Mouse (Mus musculus) liver, embryonic 18 days (tissue): ENCODE results near the gene Olfr556. TPM values are rescaled to one million over a fixed set of nuclear protein-coding genes. Genes with fewer than 3 reads are reported as not detected.

Experiments
- polyA plus RNA-seq: library from polyadenylated mRNA; depleted of rRNA; stranded (reverse); fragments of >200 nt; gene quantifications from 2 replicates; pipeline ENCODE4 v1.2.3, GENCODE M21; 2012; rRNA removed

Olfr556 gene
- polyA plus RNA-seq, result not detected in 2 replicates

DNA sequence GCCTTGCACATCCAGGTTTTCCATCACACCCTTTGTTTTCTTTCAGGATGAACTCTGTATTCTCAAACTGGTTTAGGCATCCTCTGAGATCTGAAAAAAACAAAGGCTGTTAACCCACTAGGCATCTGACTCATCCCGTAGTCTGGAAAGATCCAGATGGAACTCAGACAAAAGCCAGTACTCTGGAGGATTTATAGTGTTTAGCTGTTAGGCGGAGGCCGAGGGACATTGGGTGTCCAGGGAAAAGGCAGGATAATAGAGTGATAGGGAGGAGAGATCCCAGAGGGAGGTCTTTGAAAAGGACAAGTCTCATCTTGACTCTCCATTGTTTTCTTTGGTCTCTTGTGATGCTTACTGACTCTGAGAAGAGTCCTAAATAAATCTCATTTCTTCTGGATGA is at the start of gene Olfr556:
Gene Olfr556 (plus strand): TSS at position 301 of the 400 bp plus-strand sequence.

DNA sequence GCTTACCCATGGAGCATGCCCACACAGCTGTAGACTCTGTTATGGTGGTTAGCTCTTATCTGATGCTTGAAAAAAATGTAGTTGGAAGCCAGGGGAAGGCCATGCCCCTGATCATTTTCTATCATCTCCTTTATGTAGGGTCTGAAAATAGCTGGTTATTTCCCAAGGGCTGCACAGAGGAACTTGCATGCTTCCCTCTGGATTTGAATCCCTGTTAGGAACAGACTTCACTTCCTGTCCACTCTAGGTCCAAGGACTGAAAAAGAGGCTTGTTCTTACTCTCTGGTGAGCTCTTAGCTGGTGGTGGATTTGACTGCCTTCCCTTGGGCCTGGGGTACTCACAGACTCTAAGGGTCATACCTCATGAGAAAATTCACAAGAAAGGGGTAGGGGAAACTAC is 46.6 kb upstream of the Olfr556 start, which contains the start of gene Olfr553:
Gene Olfr553 (minus strand): TSS at position 101 of the 400 bp plus-strand sequence.

DNA sequence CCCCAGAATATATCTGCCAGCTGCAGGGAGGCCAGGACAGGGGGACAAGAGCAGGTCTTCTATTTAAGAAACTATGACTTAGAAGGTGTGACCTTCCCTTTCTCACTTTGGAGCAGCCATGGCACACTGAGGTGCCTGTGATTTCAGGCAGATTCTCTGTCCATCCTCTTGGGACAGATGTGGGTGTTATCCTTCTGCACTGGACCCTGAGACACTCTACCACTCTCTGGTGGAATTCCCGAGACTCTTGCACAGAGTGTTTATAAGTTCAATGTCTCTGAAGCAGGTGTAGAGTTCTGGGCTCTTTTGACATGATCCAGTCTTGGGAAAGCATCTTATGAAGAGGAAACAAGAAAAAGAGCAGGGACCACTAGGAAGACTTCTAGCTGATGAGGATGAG is 26.6 kb upstream of the Olfr556 start, which contains the start of gene Olfr554:
Gene Olfr554 (plus strand): TSS at position 301 of the 400 bp plus-strand sequence.

DNA sequence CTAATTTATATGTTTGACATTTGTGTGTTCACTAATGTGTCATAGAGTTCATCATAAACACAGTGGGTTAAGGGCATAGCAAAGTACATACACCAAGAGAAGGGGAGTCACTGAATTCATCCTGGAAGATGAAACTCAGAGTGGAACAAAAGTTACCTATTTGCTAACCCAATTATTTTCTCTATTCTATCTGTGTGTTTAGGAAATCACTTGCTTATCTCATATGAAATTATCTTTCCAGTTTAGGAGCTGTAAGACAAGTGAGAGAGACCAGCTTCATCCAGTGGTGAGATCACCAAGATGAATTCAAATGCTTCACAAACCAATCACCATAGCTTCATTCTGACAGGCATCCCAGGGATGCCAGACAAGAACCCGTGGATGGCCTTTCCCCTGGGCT is 6.2 kb upstream of the Olfr556 start, which contains the start of gene Olfr555:
Gene Olfr555 (plus strand): TSS at position 301 of the 400 bp plus-strand sequence.

DNA sequence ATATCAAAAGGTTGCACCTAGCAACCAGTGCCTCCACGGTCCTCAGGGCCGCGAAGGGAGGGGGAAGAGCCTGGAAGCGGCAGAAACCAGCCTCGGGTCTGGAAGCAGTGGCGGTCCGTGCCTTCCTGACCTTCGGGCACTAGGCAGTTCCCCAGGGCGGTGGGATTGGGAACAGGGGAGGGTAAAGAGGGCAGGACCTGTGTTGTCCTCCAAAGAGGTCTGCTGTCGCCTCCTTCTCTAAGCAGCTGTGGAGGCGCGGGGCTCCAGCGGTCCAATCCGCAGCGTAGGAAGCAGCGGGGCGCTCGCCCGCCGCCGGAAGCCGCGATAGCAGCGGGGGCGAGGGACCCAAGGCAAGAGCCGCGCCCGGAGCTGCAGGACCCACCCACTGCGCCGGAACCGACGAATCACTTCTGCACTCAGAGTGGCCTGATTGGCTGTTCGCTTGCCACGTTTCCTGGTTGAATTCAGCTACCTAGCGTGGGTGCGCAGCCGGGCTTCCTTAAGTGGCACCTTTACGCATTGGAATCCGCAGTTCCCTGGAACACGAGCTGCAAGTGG is 22.3 kb downstream of the Olfr556 start, which contains the start of gene Trim68:
Gene Trim68 (minus strand): TSS at position 384 of the 558 bp plus-strand sequence.

DNA sequence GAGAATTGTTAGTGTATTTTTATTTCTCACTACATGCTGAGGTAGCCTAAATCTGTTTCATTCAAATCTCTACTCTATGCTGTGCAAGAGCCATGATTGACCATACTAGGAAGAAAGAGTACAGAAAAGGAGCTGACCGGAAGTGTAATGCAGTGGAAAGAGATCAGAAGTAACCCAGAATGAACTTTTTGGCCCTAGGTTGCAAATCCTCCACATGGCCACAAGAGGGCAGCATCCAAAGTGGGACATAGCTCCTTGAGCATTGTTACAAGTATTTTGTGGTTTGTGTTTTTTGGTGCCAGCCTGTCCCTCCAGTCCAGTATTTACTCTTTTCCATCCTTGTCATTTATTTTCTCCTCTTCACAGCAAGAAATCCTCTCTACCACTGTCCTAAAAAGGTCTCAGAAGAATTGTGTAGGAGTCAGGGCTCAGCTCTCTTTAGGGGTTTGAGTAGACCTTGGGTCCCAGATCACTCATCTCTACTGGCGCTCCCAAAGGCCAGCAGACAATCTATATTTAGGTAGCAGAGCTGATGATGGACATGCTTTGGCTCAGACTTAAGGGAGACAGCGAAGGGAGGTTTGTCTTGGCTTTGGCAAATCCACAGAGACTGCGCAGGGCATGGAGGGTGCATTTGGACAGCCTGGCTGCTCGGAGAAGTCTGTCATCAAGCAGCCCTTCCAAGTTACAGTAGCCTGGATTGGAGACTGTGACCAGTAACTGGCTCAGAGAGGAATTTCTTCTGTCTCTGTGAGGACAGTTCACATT is 30.8 kb downstream of the Olfr556 start, which contains the start of gene Olfr557:
Gene Olfr557 (plus strand): TSS at position 553 of the 768 bp plus-strand sequence.

DNA sequence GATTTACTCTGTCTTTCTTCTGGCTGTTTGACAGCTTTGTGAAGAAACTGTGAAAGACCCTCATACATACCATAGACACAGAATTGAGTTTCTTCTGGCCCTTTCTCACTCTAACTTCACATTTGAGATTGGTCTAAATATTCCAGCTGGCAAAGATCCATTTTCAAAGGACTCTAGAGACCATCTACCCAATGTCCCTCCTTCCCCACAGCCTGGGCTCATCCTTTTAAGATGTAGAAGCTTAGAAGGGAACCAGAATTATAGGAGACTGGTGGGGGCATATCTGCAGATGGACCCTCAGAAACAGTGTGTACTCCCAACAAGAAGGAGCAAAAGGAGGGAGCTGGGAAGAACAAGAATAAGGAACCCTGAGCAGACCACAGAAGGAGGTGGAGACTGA is 37.2 kb downstream of the Olfr556 start, which contains the start of gene Olfr558:
Gene Olfr558 (plus strand): TSS at position 301 of the 400 bp plus-strand sequence.

DNA sequence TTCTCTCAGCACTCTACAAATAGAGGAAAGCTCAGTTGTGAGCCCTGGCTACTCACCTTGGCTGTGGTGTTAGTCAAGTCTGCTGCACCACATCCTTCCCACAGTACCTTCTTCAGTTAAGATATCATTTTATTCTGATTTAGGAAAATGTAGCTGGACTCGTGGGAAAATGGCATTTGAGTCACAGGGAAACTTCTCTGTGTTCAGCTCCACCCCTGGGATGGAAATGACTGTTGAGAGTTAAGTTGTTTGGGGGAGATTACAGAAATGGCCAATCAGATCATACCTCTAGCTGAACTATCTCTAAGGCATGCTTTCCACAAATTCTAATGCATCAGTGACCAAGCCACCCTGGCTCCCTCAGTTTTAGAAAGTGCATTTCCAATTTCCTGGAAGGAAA is 54.3 kb downstream of the Olfr556 start, which contains the start of gene Olfr33:
Gene Olfr33 (minus strand): TSS at position 101 of the 400 bp plus-strand sequence.

Other genes starting within 250 kb of the Olfr556 start
- 46.4 and 47.7 TPM in 2 replicates for gene Rrm1, start 223.2 kb upstream of the Olfr556 start, polyA plus RNA-seq
- not detected in 2 replicates for gene Olfr543, start 183.2 kb upstream of the Olfr556 start, polyA plus RNA-seq
- not detected in 2 replicates for gene Olfr544, start 176.6 kb upstream of the Olfr556 start, polyA plus RNA-seq
- gene Olfr545, start 165.3 kb upstream of the Olfr556 start, polyA plus RNA-seq, result not detected in 2 replicates
- not detected in 2 replicates for gene Olfr547, start 130.2 kb upstream of the Olfr556 start, polyA plus RNA-seq
- not detected in 2 replicates for gene Olfr548-ps1, start 124.0 kb upstream of the Olfr556 start, polyA plus RNA-seq
- not detected in 2 replicates for gene Olfr549, start 115.0 kb upstream of the Olfr556 start, polyA plus RNA-seq
- 6.6 and 7.2 TPM in 2 replicates for gene Trim21, start 99.4 kb upstream of the Olfr556 start, polyA plus RNA-seq
- not detected in 2 replicates for gene Olfr550, start 93.5 kb upstream of the Olfr556 start, polyA plus RNA-seq
- gene Olfr551, start 73.0 kb upstream of the Olfr556 start, polyA plus RNA-seq, result not detected in 2 replicates
- not detected in 2 replicates for gene Olfr552, start 67.1 kb upstream of the Olfr556 start, polyA plus RNA-seq
- gene Olfr553, start 46.7 kb upstream of the Olfr556 start, polyA plus RNA-seq, result not detected in 2 replicates
- gene Olfr554, start 26.5 kb upstream of the Olfr556 start, polyA plus RNA-seq, result not detected in 2 replicates
- not detected in 2 replicates for gene Olfr555, start 6.1 kb upstream of the Olfr556 start, polyA plus RNA-seq
- 3.2 and 3.4 TPM in 2 replicates for gene Trim68, start 22.4 kb downstream of the Olfr556 start, polyA plus RNA-seq
- gene Olfr557, start 31.0 kb downstream of the Olfr556 start, polyA plus RNA-seq, result not detected in 2 replicates
- 0.02 TPM in 2 replicates for gene Olfr558, start 37.3 kb downstream of the Olfr556 start, polyA plus RNA-seq
- not detected in 2 replicates for gene Olfr33, start 54.2 kb downstream of the Olfr556 start, polyA plus RNA-seq
- gene Olfr559, start 62.6 kb downstream of the Olfr556 start, polyA plus RNA-seq, result not detected in 2 replicates
- gene Olfr560, start 94.5 kb downstream of the Olfr556 start, polyA plus RNA-seq, result not detected in 2 replicates
- 0.24 and 0.48 TPM in 2 replicates for gene Olfr78, start 94.6 kb downstream of the Olfr556 start, polyA plus RNA-seq
- gene Olfr561, start 106.3 kb downstream of the Olfr556 start, polyA plus RNA-seq, result 0.05 TPM in 1 of 2 replicates, not detected in the other
- gene Olfr564, start 138.6 kb downstream of the Olfr556 start, polyA plus RNA-seq, result not detected in 2 replicates
- not detected in 2 replicates for gene Olfr566, start 193.9 kb downstream of the Olfr556 start, polyA plus RNA-seq
- not detected in 2 replicates for gene Olfr568, start 212.2 kb downstream of the Olfr556 start, polyA plus RNA-seq
- gene Olfr569, start 226.0 kb downstream of the Olfr556 start, polyA plus RNA-seq, result not detected in 2 replicates
- gene Olfr570, start 229.7 kb downstream of the Olfr556 start, polyA plus RNA-seq, result not detected in 2 replicates